Mouse (Mus musculus): ENCODE measurements around the gene Gm29735. TPM values are rescaled to one million over a fixed set of nuclear protein-coding genes. Genes with fewer than 3 reads are reported as not detected.
A peak's percentile ranks its signal among the peaks of the same experiment; 100 is the strongest.
"Not testable (repeated sequence)": the region's sequence is repeated elsewhere in the genome, so short reads cannot be mapped to it uniquely, and the experiment has no call there.

Gene Gm29735
- total RNA-seq, 2 experiments from 2014 or later = not detected

GRCm38 (mm10) chr7:142128843-142129242 is 28.1 kb downstream of the Gm29735 start:
- no peak for DNase-seq (ENCODE audit: low spot score in 2 of 2)

GRCm38 (mm10) chr7:142120629-142121028 is 36.3 kb downstream of the Gm29735 start, which contains the start of gene Gm45618:
Gene Gm45618, minus strand, starts transcription at chr7:142120729.
- not testable (repeated sequence) for DNase-seq (ENCODE audit: low spot score in 2 of 2)

GRCm38 (mm10) chr7:142119632-142120031 is 37.3 kb downstream of the Gm29735 start:
- peak; percentile 14 to 24 for DNase-seq (ENCODE audit: low spot score in 2 of 2)

Other genes starting within 250 kb of the Gm29735 start
- 10 to 100 TPM; 57.0 to 57.8 TPM for gene Tollip, start 238.6 kb downstream of the Gm29735 start, total RNA-seq (2021)
- gene Brsk2, start 207.4 kb downstream of the Gm29735 start, total RNA-seq (2021) = 1 to 10 TPM; 1.8 to 2.1 TPM
- 10 to 100 TPM; 45.2 to 58.8 TPM for gene Mob2, start 96.0 kb downstream of the Gm29735 start, total RNA-seq (2021)
- gene Dusp8, start 61.3 kb downstream of the Gm29735 start, total RNA-seq (2021) = 10 to 100 TPM in 1 of 2 experiments, 1 to 10 TPM in 1; 8.9 to 23.6 TPM
- not detected for gene Gm45618, start 36.4 kb downstream of the Gm29735 start, total RNA-seq (2021)
- not detected for gene Gm39115, start 21.1 kb downstream of the Gm29735 start, total RNA-seq (2021)
- not detected for gene Gm45337, start 12.5 kb downstream of the Gm29735 start, total RNA-seq (2021)
- not detected for gene Gm4553, start 8.6 kb upstream of the Gm29735 start, total RNA-seq (2021)
- gene Krtap5-2, start 18.9 kb upstream of the Gm29735 start, total RNA-seq (2021) = not detected
- gene Gm10153, start 33.3 kb upstream of the Gm29735 start, total RNA-seq (2021) = not detected
- gene Krtap5-3, start 44.3 kb upstream of the Gm29735 start, total RNA-seq (2021) = not detected
- not detected for gene Gm7579, start 54.7 kb upstream of the Gm29735 start, total RNA-seq (2021)
- not detected for gene Krtap5-5, start 72.9 kb upstream of the Gm29735 start, total RNA-seq (2021)
- gene Gm40460, start 84.0 kb upstream of the Gm29735 start, total RNA-seq (2021) = not detected
- gene Gm2431, start 101.2 kb upstream of the Gm29735 start, total RNA-seq (2021) = not detected
- gene Gm4559, start 117.2 kb upstream of the Gm29735 start, total RNA-seq (2021) = not detected
- not detected for gene Krtap5-1, start 140.0 kb upstream of the Gm29735 start, total RNA-seq (2021)
- gene Krtap5-4, start 146.4 kb upstream of the Gm29735 start, total RNA-seq (2021) = not detected
- gene Ifitm10, start 216.6 kb upstream of the Gm29735 start, total RNA-seq (2021) = 1 to 10 TPM; 2.1 to 3.1 TPM
- gene Gm49369, start 225.6 kb upstream of the Gm29735 start, total RNA-seq (2021) = 1 to 10 TPM; 3.1 to 9.4 TPM
- 1,000 to 10,000 TPM; 1,152 to 1,350 TPM for gene Ctsd, start 230.9 kb upstream of the Gm29735 start, total RNA-seq (2021)

Data from adrenal gland, adult 18-20 months (tissue).